In genomic region chr4:57236513-57236912, GRCm38 (mm10) we compare ENCODE assay signal across 14 mouse cellular contexts.
DNase-seq lines count a peak whose midpoint lies in the region; ATAC-seq and TF ChIP-seq lines count a peak whose summit lies in the region.
"Had no signal": no experiment of that assay in that cellular context is flagged by ENCODE, and none has a peak within 500 bp of the region (broad histone marks: within the 10 kb centered on the region; RNA-seq: fewer than 3 reads in every experiment).

No protein-coding gene starts in this region.

- DNase-seq in gastrocnemius, adult 2 months = no peak
- no peak for DNase-seq in gastrocnemius, postnatal 10 days
- DNase-seq in retina, postnatal 1 day = peak; percentile 52
- no peak for DNase-seq in retina, embryonic 14.5 days (ENCODE audit: low spot score)
- DNase-seq in left cerebral cortex, adult 8-10 months (ENCODE audit: low spot score in 2 of 2) = no peak
- DNase-seq in frontal cortex, postnatal 14 days (ENCODE audit: low spot score in 2 of 2) = no peak
- DNase-seq: gastrocnemius, postnatal 36 days; lung, postnatal 36 days; right cerebral cortex, postnatal 25 days had no signal

- H3K4me2 ChIP-seq in heart, embryonic 14.5 days (ENCODE audit: low read length) = no peak overlapping the region
- H3K4me2 ChIP-seq: forebrain, embryonic 15.5 days; liver, embryonic 12.5 days had no signal

- H3K27me3 ChIP-seq in heart, embryonic 14.5 days (ENCODE audit: control insufficient read depth, insufficient read depth, low read length) = no peaks in the 10 kb centered on the region
- no peaks in the 10 kb centered on the region for H3K27me3 ChIP-seq in small intestine, adult 2 months (ENCODE audit: control insufficient read depth, insufficient read depth, low read length)
- H3K27me3 ChIP-seq: forebrain, embryonic 15.5 days; liver, embryonic 12.5 days had no signal

- no peak overlapping the region for H3K9ac ChIP-seq in heart, embryonic 14.5 days (ENCODE audit: low read length)
- H3K9ac ChIP-seq: forebrain, embryonic 15.5 days; liver, embryonic 12.5 days had no signal

- no peak overlapping the region for H3K4me3 ChIP-seq in gastrocnemius, adult 2 months
- no peak overlapping the region for H3K4me3 ChIP-seq in heart, embryonic 14.5 days (ENCODE audit: control insufficient read depth in 1 of 2, insufficient read depth in 1 of 2, low read depth in 1 of 2, low read length in 2 of 2)
- H3K4me3 ChIP-seq in small intestine, adult 2 months (ENCODE audit: low read depth, low read length) = no peak overlapping the region
- H3K4me3 ChIP-seq: forebrain, embryonic 15.5 days; left cerebral cortex, adult 2 months; liver, embryonic 12.5 days had no signal

- TF ChIP-seq POLR2A in small intestine, adult 2 months (IDR thresholded peaks at IDR 0.05; ENCODE audit: low read depth, low read length) = no peak

- H3K27ac ChIP-seq in gastrocnemius, adult 2 months = peak overlapping the region; percentile 50
- peak overlapping the region; percentile 79 to 81 for H3K27ac ChIP-seq in heart, embryonic 14.5 days (replicated peaks in 1 of 2; ENCODE audit: control insufficient read depth in 1 of 2, insufficient read depth in 1 of 2, low read depth in 2 of 2, low read length in 2 of 2)
- peak overlapping the region; percentile 70 for H3K27ac ChIP-seq in small intestine, adult 2 months (ENCODE audit: insufficient read depth, low read depth, low read length)
- H3K27ac ChIP-seq: forebrain, embryonic 15.5 days; left cerebral cortex, adult 2 months; liver, embryonic 12.5 days had no signal

- 0 out of 2 replicates have a peak, but pooled peaks cover 5% of the 10 kb centered on the region for H3K36me3 ChIP-seq in heart, embryonic 14.5 days (ENCODE audit: control insufficient read depth, insufficient read depth, low read length)
- H3K36me3 ChIP-seq in small intestine, adult 2 months (ENCODE audit: control insufficient read depth, insufficient read depth, low read length) = peaks cover 25% of the 10 kb centered on the region
- H3K36me3 ChIP-seq: forebrain, embryonic 15.5 days; liver, embryonic 12.5 days had no signal

- ATAC-seq in heart, embryonic 14.5 days (ENCODE audit: insufficient number of reproducible peaks, insufficient read depth, low FRiP score, low read depth) = peak; percentile 77
- ATAC-seq: forebrain, embryonic 15.5 days; liver, embryonic 12.5 days had no signal

- intact Hi-C loops in gastrocnemius, adult 2 months (cut with DNase I) = no loop called here

- no peak for TF ChIP-seq CTCF in gastrocnemius, adult 2 months (IDR thresholded peaks at IDR 0.05)
- no peak for TF ChIP-seq CTCF in small intestine, adult 2 months (IDR thresholded peaks at IDR 0.05; ENCODE audit: extremely low read depth, insufficient read length, insufficient replicate concordance, low read depth, low read length)

- WGBS in heart, embryonic 14.5 days = 22% methylated on average over 5 of the region's 5 CpGs
- WGBS in small intestine, adult 2 months = 43% methylated on average over 5 of the region's 5 CpGs

- no peaks in the 10 kb centered on the region for H3K9me3 ChIP-seq in heart, embryonic 14.5 days (ENCODE audit: control insufficient read depth, low read length)
- H3K9me3 ChIP-seq: forebrain, embryonic 15.5 days; liver, embryonic 12.5 days had no signal

- peaks cover 36 to 38% of the 10 kb centered on the region in 2 experiments for H3K4me1 ChIP-seq in heart, embryonic 14.5 days (ENCODE audit: control insufficient read depth in 2 of 2, insufficient read depth in 2 of 2, low read length in 2 of 2)
- H3K4me1 ChIP-seq in small intestine, adult 2 months (ENCODE audit: control insufficient read depth, insufficient read depth, insufficient read length, low read length) = peaks cover 20% of the 10 kb centered on the region
- H3K4me1 ChIP-seq: forebrain, embryonic 15.5 days; liver, embryonic 12.5 days had no signal
